Mouse (Mus musculus) kidney, adult 8-10 months (tissue): Measurements from ENCODE around the gene Gm45062.

Source experiments
- DNase-seq, 2 experiments: peaks; one replicate each; pipeline ENCODE4 v3.0.0; 2022

Gm45062 gene

GRCm38 (mm10) chr6:8373051-8373450, 113.8 kb downstream of the Gm45062 start:
- DNase-seq: no peak

- DNase-seq: no peak
These were observed 114.6 kb downstream of the Gm45062 start for GRCm38 (mm10) chr6:8373851-8374250.

DNA sequence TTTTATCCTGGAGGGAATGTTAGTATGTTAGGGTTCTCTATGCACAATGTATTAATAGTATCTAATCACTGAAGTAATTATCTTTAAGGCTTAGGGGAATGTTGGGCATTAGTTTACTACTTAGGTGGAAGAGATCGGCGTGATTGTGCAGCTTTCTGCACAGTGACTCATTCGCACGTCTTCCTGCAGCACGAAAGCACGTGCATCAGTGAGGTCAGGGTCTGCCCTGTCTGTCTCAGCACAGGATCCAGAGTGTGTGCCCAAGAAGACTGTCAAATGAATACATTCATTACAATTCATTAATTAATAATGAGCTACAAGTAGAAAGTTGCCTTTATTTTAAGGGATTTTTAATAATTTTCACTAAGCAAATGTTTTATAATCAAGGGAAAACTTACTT, 115.0 kb downstream of the Gm45062 start:
- no peak for DNase-seq

DNA sequence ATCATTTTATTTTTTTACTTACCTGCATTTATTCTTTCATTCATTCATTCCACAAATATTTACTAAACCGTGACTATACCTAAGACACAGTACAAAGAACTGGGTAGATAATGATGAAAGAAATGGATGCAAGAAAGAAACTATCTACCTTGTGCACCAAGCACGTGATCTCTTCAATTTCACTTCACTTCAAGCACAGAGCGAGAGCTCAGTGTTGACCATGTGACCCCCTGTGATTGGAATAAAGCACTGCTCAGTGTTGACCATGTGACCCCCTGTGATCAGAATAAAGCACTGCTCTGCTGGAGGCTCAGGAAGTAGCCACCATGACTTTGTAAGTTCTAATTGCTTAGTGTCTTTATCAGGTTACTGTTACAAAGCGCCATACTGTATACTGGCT, 115.5 kb downstream of the Gm45062 start:
- DNase-seq: no peak

GRCm38 (mm10) chr6:8376351-8376750, 117.1 kb downstream of the Gm45062 start:
- no peak for DNase-seq

GRCm38 (mm10) chr6:8377667-8378066, 118.4 kb downstream of the Gm45062 start:
- no peak for DNase-seq

DNA sequence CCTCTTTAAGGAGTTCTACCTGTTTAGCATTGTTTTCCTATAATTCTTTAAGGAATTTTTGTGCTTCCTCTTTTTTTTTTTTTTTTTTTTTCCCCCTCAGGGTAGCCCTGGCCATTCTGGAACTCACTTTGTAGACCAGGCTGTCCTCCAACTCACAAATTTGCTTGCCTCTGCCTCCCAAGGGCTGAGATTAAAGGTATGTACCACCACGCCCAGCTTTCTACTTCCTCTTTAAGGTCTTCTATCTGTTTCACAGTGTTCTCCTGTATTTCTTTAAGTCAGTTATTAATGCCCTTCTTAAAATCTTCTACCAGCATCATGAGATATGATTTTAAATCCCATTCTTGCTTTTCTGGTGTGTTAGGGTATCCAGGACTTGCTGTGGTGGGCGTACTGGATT, 130.1 kb downstream of the Gm45062 start:
- DNase-seq: no peak

DNA sequence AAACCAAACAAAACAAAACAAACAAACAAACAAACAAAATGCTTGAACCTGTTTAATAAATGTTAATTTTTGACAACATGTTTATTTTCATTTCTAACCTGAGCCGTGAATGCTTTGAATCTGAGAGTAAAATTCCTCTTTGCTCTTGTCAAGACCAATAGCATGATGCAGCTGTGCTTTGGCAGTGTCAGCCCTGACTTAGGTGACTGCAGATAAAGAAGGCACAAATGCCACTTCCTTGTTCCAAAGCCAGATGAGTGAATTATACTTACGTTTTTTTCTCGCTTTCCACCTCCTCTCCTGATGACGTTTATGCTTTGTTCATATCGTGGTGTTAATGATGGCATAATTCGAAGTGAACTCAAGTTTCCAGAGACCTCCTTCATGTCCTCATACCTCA, 131.0 kb downstream of the Gm45062 start:
- no peak for DNase-seq

DNA sequence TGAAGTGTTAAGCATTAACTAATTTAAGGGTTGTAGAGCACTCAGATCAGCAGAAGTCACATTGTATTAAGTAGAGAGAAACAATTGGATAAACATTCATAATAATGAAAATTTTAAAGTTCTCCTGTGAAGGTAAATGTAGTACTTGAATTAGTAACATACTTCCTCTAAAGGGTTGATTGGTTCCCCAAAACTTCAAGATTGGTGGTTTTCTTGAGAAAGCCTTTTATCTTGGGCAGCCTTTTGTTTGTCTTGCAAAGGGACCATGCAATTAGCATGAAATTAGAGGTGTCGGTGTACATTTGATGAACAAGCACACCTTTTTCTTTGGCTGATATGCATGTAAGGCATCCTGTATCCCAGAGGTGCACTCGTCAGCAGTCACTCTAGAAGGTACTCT, 131.7 kb downstream of the Gm45062 start:
- no peak for DNase-seq

GRCm38 (mm10) chr6:8393029-8393428, 133.8 kb downstream of the Gm45062 start:
- DNase-seq: no peak

GRCm38 (mm10) chr6:8394044-8394443, 134.8 kb downstream of the Gm45062 start:
- DNase-seq: no peak

DNA sequence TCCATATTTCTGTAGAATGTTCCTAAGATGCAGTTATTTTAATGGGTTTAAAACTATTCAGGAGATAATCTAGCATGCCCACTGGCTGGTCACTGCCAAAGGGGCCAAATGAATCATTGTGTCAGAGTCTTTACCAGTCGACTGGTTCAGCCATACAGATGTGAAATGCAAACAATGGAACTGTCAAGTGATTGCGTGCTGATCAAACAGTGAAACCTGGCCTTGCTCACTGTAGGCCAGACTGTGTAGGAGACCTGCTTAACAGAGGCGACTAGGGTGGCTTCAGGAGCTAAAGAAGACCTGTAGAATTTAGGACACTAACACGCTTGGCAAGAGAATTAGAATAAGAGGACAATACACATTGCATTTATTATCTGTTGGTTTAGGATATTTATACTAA, 135.8 kb downstream of the Gm45062 start:
- DNase-seq: no peak

DNA sequence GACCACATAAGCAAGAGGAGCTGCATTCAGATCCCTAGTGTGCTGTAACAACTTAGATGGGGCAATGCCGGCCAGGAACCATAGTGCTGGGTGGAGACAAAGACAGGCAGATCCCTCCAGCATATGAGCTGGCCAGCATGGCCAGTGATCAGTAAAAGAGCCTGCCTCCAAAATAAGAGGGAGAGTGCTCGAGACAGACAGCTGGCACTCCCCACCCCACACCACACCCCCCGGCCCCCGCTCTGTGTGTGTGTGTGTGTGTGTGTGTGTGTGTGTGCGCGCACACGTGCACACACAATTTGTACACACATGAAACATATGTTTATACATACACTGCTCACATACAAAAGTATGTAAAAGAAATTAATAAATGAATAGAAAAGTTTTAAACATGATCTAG, 138.0 kb downstream of the Gm45062 start:
- DNase-seq: no peak

GRCm38 (mm10) chr6:8399710-8400109, 140.5 kb downstream of the Gm45062 start:
- no peak for DNase-seq

DNA sequence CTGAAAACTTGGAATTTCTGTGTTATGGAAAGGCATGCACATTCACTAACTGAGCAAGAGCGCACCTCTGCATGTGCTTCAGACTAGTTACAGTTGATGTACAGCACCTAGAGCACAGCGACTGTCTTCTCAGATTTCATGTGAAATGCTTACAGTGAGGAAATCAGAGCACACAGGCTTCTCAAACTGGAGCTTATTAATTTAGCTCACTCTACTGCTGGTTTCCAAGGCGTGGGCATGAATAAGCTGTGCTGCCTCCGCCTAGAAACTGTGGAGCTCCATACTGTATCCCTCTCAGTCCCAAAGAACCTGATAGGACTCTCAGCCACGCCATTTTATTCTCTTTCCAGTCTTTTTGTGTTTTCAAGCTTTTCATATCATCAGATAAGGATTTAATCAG, 143.9 kb downstream of the Gm45062 start:
- no peak for DNase-seq

DNA sequence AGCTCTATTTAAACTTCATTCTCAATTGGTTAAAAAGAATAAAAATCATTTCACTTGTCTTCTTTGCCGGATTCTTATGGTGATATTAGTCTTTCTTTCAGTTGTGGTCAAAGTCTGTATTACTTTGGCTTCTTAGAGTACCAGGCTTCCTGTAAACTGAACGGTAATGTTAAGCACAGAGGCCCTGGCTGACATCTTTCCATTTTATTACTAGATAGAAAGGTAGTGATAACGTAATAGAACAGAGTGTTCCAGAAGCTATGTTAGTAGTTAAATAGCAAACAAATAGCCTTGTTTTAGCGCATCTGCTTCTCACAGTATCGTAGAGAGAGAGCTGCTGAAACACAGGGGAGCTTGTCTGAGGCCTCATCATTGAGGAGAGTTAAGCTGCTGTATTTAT, 146.6 kb downstream of the Gm45062 start:
- DNase-seq: no peak

GRCm38 (mm10) chr6:8408332-8408731, 149.1 kb downstream of the Gm45062 start:
- no peak for DNase-seq

DNA sequence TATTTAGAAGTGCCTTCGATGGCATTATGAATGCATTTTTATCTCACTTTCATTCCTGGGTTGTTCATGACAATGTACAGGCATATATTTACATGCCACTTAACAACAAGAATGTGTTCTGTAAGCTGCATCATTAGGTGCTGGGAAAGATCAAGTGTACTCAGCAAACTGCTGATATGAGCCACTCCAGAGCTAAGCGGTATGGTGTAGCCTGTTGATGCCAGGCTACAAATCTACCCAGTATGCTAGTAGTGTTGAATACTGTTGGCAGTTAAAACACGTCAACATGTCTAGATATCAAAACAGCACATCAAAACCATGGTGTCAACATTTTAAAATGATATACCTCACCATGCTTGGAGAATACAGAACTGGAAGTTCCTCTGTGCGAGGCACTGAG, 150.6 kb downstream of the Gm45062 start:
- DNase-seq: no peak

- DNase-seq: no peak
These were observed 153.8 kb downstream of the Gm45062 start for GRCm38 (mm10) chr6:8412845-8413598.

GRCm38 (mm10) chr6:8414020-8414419, 154.8 kb downstream of the Gm45062 start:
- no peak for DNase-seq

- no peak for DNase-seq
These were observed 156.6 kb downstream of the Gm45062 start for GRCm38 (mm10) chr6:8415823-8416222.

DNA sequence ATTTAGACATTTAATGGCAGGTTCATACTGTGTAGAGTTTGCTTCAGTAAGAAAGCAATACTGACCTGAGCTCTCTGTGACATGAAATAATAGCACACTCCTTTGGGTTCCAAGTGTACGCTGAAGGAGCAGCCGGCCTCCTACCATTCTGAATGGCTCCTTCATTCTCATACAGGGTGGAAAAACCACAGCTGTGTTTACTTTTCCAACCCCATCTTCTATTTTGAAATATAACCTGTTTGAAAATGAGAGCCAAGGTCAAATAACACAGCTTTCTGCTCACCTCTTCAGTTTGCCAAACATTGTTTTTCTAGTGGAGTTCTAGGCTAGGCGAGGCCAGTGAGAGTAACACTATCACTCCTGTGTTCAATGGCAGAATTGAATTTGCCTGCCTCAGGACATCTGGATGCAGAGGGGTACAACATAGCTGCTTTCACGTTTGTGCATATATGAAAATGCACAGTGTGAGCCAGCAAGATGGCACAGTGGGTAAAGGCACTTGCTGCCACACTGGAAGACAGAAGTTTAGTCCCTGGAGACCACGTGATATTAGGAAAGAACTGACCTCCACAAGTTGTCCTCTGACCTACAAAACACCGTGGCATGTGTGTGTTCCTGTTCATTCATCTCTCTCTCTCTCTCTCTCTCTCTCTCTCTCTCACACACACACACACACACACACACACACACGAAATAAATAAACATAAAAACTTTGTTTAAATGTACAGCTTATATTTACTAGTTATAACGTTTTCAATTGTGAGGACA, 157.7 kb downstream of the Gm45062 start:
- no peak for DNase-seq

GRCm38 (mm10) chr6:8419485-8420186, 160.4 kb downstream of the Gm45062 start:
- DNase-seq: no peak

- DNase-seq: no peak
These were observed 160.9 kb downstream of the Gm45062 start for GRCm38 (mm10) chr6:8420187-8420503.
